Mouse (Mus musculus) liver, adult 2 months (tissue): ENCODE results near the gene Gpcpd1.

Experiments used
- CTCF ChIP-seq: fragments of 200-500 bp; IDR thresholded peaks from 2 replicates; pipeline ENCODE4 v1.5.1; 2011; ENCODE audit warnings: low read depth, low read length, control low read depth
- POLR2A ChIP-seq: fragments of 200-500 bp; IDR thresholded peaks from 2 replicates; pipeline ENCODE4 v1.6.1; 2011; ENCODE audit warnings: low read length, control low read depth; ENCODE audit not compliant: insufficient read depth; ENCODE audit errors: extremely low read depth

DNA sequence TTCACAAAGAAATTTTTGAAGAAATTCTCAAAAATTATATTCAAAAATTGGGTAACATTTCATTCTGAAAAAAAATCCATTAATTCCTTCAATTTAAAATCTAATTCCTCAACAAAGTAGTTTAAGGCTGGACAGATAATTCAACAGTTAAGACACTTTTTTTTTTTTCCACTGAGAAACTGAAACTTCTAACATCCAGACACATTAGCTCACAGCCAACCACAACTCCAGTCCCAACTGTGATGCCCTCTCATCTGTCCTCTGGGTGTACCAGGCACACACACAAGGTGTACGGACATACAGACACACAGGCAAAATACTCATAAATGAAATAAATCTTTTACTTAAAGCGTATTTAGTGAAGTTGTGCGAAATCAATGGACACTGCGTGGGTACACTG, 25.7 kb downstream of the Gpcpd1 start:
- TF ChIP-seq CTCF = no peak
- TF ChIP-seq POLR2A = no peak
